Mouse (Mus musculus) c-Kit-positive CD71-positive TER-119-positive erythroid progenitor cells, embryonic 14.5 days (primary cell): Measurements from ENCODE around the gene Dgkq.

Experiments used
- DNase-seq: peaks from one replicate; pipeline ENCODE4 v3.0.0-alpha.2; 2013; ENCODE audit warnings: low spot score

Dgkq gene

DNA sequence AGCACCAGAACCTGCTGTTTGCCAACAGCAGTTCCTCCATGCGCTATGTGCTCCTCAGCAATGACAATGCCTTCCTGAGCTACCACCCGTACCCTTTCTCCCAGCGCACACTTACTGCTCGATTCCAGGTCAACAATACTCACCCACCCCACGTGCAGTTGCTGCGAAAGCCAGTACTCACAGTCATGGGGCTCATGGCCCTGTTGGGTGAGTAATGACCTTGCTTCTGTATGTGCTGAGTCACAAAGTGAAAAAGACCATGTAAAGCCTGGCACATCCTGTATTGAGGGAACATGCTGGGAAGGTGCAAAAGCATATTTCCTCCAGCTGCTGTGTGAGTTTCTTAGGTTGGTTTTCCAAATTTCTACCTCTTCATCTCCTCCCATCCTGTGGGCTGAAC is 11.4 kb upstream of the Dgkq start:
- DNase-seq = no peak

DNA sequence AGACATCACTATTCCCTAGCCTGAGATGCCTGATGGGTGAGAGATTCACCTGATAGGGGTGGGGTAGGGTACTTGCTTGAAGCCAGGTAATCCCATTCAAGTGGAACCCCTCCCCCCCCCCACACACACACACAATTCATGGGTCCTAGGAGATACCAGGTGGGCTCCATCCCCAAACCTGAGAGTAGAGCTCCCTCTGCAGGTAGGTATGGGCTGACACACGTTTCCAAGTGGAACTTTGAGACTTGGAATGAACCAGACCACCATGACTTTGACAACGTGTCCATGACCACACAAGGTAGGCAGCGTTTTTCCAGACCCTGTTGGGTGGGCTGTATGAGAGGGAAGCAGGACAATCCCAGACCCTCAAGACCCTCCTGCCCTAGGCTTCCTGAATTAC is 10.4 kb upstream of the Dgkq start:
- no peak for DNase-seq

- DNase-seq = no peak
Observed at GRCm38 (mm10) chr5:108678296-108678854, 8.9 kb upstream of the Dgkq start.

- DNase-seq = peak; percentile 59
Observed at GRCm38 (mm10) chr5:108677605-108678295, 8.3 kb upstream of the Dgkq start.

GRCm38 (mm10) chr5:108676772-108677498 is 7.5 kb upstream of the Dgkq start:
- peak; percentile 72 for DNase-seq

DNA sequence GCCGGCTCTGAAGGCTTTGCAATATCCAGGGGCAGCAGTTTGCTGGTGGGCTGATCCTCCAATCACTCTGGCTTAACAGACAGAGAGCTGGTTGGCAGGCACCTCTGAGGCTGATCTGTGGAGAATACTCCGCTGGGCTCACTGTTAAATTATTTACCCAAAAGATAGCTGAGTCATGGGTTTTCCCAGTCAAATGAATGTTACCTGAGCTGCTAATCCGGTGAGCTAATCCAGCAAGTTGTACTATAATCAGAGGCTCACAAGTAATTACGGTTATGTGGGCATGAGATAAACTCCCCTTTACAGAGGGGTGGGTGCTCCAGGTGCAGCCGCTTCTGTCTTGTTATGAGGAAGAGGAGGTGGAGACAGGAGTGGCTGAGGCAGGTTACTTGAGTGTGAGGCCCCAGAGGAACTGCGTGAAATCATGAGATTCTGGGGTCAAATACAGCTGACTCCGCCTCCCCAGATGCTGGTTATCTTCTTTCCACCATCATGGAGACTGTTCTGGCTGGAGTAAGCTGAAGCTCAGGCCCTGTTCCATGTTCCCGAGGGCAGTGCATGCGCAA is 5.9 kb upstream of the Dgkq start, which contains the start of gene Slc26a1:
Gene Slc26a1, minus strand, starts transcription at position 319 of the 566 bp plus-strand sequence.
- peak; percentile 79 for DNase-seq

DNA sequence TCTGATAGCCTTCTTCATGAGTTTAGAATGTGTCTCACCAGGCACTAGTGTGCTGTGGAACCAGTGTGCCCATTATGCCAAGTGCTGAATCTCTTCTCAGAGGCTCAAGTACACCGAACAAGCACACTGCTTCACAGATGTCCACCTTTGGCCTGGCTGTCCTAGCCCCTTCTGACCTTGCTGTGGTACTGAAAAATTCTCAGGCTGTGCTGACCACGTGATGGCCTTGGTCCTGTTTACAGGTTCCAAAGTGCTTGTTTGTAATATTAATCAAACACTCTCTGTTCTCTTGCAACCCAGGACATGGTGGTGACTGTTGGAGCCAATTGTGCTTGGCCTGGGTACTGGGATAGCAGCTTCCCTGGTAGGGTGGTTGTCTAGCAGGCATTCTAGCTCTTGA is 5.2 kb upstream of the Dgkq start:
- no peak for DNase-seq

DNA sequence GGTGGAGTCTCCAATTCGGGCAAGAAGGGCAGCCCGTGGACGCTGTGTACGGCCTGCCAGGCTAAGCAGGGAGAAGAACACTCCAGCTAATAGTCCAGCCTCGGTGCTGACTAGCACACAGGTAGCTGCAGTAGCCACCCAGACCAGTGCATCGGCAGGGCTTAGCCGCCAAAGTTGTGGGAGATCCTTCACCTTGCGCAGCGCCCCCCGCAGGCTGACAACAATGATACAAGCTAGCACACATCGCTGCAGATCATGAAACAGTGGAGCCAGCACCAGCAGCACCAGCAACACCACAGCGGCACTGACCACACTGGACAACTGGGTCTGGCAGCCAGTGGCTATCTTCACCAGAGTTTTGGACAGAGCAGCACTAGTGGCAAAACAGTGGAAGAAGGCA is 2.3 kb upstream of the Dgkq start:
- no peak for DNase-seq

DNA sequence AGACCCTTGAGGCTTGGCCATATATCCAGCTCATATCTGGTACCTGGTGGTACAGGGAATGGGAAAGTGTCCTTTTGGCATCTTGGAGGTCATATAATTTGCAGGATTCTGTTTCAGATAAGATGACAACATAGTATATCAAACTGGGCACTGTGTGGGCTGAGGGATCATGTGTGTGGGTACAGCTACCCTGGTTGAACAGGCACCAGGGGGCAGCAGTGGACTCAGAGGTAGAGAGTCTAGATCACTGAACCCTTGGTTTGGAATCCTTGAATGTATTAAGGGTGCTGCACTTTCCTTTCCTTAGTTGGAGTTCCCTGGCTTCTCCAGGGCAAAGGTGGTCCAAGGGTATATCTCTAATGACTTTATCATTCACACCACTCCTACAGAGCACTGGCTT is 1.3 kb upstream of the Dgkq start:
- peak; percentile 72 for DNase-seq

GRCm38 (mm10) chr5:108669986-108670385 is 514 bp upstream of the Dgkq start:
- DNase-seq = no peak

- DNase-seq = no peak
Observed at GRCm38 (mm10) chr5:108668387-108668932, 1.0 kb downstream of the Dgkq start.

DNA sequence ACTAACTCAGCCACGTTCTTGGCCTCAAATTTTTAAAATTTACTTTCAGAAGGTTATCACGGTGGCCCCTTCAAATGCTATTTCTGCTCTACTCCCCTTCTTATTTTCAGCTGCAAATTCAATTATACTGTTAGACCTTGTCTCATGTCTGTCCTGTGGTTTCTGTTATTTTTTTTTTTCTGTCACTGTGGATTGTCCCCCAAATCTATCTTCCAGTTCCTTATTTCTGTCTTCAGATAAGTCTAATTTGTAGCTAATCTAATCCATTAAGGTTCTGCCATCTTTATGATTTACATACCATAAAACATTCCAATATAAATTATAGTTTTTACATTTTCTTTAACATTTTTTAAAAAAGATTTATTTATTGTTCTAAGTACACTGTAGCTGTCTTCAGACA is 2.1 kb downstream of the Dgkq start:
- no peak for DNase-seq

DNA sequence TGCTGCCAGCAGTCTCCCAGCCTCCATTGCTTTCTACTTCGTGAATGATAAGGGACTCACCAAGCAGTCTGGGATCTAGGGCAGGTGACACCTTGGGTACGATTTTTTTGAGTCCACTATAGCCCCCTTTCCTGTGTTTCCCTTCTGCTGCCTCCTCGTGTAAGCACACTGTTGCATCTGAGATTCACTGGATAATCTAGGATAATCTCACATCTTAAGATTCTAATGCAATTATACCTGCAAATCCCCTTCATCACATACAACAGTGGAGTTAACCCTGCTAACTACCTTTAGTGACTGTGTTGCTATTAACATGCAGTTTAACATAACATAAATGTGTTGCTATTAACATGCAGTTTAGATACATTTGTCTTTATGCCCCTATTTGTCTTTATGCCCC is 4.4 kb downstream of the Dgkq start:
- no peak for DNase-seq

DNA sequence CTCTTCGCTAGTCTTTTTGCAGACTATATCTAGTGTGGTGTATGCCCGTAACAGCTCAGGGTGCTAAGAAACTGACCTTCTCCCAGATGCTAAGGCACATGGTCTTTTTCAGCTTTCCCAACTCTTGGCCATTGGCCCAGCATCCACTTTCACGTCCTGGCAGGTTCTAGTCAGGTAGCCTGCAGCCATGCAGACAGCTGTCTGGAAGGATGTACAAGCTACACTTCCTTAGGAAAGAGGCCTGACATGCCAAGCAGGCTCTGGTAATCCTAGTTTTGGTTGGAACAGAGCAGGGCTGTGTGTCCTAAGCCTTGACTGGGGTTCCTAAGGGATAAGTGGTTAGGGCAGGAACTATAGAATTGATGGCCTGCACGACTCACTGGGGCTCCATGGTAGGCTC is 6.7 kb downstream of the Dgkq start:
- no peak for DNase-seq

DNA sequence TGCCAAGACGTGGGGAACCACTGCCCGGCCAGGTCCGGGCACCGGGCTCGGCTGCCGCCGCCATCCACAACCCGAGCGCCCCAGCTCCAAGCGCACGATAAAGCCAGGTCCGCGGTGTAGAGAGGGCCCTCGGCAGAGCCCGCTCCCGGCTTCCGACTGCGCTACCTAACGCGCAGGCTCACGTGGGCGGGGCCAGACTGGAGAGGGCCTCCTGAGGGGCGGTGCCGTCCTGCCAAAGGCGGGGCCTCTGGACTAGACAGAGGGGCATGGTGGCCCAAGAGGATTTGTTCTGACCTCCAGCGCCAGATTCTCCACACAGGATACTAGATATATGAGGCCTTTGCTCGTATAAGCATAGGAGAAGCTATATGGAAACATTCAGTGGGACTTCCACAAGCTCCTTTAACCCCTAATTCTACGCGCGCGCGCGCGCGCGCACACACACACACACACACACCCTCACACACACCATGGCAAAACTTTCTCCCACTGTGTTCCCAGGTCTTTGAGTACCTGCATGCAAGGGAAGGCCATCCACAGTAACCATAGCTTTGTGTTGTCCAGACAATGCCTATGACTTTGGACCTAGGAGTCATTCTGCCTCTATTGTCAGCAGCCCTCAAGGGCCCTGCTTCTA is 8.7 kb downstream of the Dgkq start:
- peak; percentile 89 for DNase-seq

DNA sequence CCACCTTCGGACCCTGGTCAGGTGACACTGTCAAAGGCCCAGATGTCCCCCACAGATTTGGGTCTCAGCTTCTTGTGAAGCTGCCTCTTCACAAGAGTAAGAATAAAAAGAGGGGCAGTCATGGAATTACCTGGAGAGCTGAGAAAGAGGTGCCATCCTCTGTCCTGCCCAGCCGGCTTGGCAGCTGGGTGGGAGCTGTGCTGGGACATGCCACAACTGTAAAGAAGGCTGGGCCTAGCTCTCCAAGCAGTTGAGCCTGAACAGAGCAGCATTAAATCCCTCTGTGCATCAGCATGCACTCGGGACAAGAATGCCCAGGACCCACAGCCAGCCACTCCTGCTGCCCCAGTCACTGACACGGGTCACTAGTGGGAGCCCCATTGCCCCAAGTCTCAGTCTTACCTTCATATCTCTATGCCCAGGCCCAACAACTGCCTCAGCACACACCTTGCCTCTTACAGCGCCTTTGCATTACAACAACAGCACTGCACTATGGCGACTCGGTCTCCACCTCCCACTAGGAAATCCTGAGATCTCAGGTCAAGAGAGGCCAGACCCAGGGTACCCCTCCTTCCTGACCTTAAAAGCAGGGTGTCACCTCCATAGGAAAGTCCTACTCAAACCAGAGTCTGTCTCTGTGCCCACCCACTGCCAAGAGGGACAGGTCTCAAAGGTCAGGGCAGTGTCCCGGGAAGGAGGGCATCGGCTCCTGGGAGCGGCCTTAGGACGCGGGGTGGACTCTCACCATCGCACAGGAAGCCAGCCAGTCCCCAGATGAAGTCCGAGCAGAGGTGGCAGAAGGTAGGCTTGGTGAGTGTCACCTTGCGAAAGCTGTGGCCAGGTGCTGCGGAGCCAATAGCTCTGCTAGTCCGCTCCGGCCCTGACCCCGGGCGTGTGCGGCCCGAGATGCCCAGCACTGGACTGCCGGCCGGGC is 9.5 kb downstream of the Dgkq start, which contains the start of gene Idua:
Gene Idua, plus strand, starts transcription at position 634 of the 934 bp plus-strand sequence.
- no peak for DNase-seq

DNA sequence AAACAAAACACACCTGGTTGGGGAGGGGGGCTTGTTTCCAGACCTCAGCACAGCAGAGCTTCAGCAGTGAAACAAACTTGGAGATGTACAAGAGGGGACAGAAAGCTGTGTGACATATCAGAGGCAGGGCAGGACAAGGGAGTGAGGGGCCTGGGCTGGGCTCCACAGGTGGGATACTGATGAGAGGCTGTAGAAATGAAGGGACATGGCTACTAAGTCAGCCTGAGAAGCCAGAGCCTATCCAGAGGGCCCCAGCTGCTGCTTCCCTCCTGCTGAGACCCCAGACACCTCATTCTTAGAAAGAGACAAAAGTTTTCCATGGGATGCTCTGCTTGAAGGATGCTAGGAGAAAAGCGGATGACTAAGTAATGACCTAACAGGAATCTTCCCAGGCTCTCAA is 10.9 kb downstream of the Dgkq start:
- DNase-seq = no peak

DNA sequence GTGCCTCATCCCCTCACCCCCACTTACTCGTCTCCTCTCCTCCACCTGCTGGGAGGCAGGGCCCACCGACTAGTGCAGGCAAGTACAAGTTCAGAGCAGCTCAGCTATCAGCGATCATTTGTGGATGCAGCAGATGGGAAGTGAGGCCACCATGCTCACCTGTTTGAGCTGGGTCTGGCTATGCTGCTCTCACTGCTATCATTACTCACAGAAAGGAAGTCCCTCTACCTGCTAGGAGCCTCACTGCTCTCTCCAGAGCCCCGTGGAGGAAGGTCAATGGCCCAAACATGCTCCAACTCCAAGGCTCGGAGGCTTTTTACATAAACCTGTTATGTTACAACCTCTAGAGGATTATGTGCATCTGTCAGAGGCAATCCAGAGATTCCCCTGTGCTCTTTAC is 12.1 kb downstream of the Dgkq start:
- no peak for DNase-seq

DNA sequence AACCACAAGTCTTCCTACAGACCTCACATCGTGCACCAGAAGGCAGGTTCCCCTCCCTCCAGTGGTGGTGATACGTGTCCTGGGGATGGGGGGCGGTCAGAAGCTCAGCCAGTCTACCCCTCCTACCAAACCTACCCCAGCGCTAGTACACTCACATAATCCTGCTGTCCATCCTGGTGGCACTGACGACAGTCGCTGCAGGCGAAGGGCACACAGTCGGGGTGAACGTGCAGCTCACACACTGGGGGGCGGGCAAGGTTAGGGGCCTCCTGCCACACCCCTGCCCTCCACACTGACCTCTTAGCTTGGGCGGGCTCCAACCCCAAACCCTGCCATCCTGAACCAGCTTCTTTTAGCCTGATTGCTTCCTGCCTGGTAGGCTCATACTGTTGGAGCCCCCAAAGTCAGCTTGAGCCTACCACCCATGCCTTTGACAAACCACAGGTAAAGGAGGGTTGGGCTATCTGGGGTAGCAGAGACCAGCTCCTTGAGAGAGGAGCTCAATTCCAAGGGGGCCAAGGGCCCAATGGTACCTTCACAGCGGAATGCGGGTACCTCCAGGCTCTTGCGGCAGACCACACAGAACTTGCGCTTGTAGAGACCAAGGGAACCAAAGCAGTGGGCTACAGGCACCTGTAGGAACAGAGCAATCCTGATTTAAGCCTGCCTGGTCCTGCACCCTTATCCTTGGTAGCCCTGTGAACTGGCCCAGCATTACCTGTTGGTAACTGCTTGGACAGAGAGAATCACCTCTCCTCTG is 13.4 kb downstream of the Dgkq start:
- DNase-seq = no peak

DNA sequence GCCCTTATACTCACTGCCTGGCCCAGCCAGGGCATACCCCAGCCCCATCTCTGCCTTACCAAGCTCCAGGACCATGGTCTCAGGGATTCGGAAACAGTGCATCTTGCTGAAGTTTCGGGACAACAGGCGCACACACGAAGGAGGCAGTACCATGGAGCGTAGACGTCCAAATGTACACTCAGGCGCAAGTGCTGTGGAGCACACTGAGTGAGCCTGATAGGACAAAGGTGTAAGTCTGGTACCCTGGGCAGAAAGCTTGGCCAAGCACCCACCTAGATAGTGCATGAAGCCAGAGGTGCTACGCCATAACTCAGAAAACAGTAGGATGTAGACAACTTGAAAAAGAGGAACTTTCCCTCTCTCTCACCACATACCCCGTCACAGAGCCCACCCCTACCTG is 14.1 kb downstream of the Dgkq start:
- DNase-seq = no peak
